Mouse (Mus musculus): Measurements from ENCODE around the gene Hjurp.

The Hjurp gene

DNA sequence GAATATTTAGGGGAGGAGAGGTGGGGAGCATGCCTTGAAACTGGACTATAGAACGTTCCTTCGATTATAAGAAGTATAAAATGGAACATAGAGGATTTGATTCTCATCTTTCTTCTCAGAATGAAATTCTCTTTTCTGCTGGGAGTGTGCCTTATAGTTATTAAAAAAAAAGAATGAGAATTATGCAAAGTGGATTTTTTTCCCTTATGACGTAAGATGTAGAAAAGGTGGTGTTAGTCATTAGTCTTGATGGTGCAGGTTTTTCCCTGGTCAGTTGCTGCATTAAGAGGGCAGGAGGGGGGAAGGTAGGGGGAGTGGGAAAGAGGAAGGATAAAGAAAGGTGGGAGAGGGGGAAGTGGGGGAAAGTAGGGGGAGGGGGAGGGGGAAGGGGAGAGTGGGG lies 4.9 kb upstream of the Hjurp start:
- no peak for DNase-seq (ENCODE audit: low read depth, low spot score)

DNA sequence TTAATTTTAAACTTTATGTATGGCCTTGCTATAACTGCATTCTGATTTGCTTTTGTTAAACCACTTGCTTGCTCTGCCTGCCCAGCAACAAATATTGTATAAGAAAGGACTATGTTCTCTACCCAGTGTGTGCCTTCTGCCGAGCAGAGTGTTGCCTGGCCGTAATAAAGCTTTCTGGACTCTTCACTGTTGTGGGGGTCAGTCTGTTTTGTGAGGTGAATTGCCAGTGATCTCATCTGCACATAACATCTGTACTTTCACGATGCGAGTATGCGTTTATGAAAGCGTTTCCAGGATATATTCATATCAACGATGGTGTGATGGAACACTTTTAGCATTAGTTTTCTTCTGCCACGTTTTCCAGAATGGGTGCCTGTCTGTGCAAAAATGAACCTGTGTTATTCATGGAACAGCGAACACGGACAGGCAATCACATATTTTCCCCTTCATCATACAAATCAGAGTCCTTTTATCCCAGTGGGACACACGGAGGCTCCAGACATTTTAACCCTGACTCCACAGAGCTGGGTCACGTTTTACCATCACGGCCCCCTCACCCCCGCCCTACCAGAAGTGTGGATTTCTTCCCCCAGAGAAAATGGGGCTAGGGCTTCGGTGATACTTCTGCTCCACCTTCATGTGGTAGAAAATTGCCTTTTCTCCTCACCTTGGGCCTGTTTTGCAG lies 2.7 kb upstream of the Hjurp start:
- DNase-seq (ENCODE audit: low read depth, low spot score), result no peak

DNA sequence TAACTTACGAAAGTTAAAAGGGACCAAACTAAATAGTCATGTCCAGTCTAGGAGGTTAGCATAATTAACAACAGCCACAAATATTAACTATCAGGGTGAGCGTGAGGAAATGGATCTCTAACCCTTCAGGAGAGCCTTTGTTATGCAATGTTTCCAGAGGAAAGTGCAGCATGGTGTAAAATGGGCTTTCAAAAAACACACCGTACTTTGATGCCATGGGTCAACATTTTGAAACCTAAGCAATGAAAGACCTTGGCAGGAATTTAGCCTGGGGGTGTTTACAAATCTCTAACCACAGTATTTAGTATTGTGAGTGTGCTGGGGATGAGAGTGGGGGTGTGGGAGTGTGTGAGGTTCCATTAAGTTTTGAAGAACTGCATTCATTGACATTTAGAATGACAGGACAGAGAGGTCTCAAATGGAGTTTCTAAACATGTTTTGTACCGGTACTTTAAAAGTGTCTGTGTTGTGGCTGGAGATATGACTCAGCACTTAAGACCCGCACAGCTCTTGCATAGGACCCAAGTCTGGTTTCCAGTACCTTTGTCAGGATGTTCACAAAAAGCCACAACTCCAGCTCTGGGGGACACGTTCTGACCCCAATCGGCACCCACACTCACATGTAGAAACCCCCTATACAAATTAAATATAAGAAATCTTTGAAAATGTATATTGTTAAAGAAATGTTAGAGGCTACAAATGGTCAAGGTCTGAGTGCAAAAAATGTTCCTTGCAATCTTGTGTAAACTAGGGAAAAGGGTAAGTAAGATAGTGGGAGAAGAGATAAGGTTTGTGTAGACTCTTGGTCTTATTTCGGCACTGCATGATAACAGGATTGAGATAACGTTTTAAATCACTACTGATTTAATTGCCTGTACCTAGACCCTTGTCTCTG lies 1.9 kb upstream of the Hjurp start:
- no peak for DNase-seq (ENCODE audit: low read depth, low spot score)

DNA sequence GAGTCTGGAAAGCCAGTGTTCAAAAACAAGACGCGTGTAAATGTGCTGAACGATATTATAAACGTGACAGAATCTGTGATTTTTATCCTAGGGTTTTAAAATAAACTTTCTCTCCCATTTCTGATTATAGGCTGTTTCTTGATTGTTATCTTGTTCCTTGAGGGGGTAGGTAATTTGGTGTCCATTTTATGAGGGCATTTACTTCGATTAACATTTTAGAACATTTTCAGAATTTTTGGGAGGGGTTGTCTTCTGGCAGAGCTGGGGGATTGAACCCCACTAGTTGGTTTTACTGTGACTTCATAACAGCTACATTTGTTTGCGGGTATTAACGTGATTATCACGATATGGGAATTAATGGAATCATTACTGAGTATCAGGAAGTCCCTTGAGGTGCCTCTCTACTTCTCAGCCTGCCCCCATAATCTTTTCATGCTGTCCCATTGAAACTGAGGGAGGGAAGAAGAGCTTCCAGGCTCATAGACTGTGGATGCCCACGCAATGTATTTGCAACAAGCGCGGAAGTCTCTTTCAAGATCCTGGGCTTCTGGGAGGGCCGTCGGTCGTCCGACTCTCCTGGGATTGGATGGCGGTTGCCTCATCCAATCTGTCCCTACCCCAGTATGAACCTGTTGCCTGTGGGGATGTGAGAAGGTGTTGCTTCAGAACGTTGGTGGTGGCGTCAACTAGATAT lies 532 bp upstream of the Hjurp start:
- DNase-seq (ENCODE audit: low read depth, low spot score), result peak; percentile 55

DNA sequence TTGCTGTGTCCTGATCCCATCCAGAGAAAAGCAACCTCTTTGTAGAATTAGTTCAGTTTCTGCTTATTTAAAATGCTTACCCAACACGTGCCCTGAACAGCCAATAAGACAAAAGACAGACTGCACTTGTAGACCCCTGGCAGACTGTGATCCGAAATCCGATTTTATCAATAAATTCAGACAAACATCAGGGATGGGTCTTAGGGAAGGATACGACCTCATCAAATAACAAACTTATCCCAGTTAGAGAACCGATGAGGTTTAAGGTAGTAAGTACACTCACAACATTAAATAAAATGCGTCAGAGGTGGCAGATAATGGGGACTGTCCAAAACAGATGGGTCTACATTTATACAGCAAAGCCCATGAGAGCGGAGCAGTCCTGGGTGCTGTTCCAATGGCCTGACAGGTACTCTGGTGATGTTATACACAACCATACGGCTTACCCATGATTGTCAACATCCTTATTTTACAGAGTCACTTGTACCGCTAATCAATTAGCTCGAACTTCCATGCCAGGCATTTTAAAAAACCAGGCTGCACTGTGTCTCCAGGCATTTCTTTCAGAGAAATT lies 822 bp downstream of the Hjurp start:
- DNase-seq (ENCODE audit: low read depth, low spot score), result no peak

DNA sequence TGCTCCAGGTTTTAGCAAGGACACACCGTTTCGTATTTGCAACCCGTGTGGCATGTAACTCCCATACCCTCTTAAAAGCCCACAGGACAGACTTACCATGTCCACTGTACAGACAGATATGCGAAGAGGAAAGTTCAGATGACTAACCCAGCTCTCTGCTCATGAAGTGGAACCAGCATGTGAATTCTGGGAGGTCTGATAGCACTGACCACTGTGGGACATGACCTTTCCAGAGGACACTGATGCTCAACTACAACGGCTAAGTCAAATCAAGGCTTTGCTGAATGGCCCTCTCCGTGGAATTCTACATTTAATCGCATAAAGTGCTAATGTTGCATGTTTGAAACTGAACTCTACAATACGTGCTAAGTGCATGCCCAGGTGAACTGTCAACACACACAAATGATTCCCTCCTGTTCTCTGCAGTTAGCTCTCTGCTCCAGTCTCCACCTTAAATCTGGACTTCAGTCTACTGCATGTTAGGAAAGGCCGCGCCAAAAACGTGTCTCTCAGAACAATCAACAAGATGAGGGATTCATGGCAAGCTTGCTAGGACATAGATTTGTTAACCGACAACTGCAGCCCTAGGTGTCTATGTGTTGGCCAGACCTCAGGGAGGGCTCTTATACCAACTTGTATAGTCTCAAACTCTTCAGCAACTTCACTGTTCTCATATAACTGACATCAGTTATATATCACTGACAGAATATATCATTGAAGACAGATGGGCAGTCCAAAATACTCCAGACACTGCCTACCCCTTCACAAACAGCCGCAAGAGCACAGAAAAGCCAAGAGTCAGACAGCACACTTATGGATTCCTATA lies 1.5 kb downstream of the Hjurp start:
- DNase-seq (ENCODE audit: low read depth, low spot score), result no peak

DNA sequence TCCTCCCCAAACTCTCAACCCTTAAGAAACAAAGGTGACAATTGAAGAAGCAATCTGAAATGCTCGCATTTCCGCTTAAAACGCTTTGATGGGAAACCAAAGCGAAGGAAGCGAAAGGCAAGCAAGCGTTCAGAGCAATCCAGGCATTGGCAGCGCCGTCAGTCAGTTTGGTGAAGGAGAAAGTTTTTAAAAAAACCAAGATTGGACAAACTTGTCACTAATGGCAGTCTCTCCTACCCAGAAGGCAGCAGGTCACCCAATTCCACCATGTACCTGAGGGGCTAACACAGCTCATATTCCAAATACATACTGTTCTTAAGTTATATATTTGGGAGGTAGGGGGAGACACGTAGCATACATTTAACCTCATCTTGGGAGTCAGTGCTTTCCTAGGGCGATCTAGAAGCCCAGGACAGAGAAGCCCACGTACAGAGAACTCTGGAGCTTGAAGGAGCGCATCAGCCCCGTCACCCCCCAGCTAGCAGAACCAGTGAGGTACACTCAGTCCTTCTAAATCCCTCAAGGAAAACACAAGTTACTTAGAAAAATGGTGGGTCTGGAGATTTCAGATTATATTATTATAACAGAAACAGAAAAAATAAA lies 2.3 kb downstream of the Hjurp start:
- DNase-seq (ENCODE audit: low read depth, low spot score), result no peak

DNA sequence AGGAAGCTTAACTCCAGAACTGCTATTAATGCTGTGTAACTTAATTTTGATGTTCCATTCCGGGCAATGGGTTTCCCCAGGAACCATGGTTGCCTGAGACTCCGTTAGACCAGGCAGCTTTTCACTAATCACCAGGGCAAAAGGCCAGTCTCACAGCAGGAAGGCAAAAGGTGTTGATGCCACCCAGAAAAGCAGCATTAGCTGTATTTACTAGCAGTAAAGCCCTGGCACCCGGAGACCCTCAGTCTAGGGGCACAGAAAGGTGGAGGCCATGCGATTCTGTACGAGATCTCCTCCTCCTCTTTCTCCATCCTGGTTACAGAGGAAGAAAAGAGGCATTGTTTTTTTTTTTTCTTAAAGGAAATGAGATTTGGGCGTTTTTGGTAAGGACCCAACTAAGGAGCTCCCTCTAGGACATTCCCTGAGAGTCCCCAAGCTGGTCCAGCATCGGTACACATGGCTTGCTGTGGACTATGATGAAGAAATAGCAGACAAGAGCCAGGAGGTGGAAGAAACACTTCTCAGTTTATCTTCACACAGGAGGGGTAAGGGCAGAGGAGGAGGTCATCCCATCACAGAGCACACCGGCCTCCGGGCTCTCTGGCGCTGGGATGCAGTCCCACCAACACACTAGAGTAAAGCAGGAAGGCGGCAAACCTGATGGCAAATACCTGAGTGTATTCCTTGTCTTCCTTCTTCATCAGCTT lies 2.9 kb downstream of the Hjurp start:
- DNase-seq (ENCODE audit: low read depth, low spot score), result no peak

DNA sequence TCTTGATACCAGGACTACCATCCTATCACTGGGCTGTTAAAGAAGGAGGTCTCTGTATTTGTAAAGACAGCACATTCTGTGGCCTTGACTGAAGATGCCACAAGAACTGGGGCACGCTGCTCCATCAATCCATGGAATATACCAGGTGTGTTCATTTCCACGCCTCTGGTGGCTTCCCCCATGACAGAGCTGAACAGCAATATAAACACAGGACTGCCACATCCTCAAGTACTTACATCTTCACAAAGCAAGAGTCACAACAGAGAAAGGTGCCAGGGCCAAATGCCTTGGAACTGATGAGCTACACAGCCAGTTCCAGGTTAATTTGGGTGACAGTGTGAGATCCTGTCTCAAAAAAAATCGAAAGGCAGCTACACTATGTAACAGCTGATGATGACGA lies 3.6 kb downstream of the Hjurp start:
- no peak for DNase-seq (ENCODE audit: low read depth, low spot score)

DNA sequence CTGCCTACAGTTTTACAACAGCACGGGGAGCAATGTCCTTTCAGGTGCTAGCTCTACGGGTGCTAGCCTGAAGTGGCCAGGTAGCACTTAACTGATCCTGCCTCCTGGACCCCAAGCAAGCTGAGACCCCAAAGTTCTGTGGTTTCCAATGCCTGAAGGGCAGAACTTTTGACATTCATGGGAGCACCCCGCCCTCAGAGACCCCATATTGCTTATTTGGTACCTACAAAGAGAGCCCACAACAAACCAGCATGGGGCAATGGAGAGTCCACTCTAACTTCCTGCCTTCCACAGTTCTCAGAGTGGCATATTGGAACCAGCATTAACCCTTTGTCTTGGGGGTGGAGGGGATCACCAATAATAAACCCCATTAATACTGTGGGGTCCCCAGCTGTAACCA lies 4.1 kb downstream of the Hjurp start:
- no peak for DNase-seq (ENCODE audit: low read depth, low spot score)

DNA sequence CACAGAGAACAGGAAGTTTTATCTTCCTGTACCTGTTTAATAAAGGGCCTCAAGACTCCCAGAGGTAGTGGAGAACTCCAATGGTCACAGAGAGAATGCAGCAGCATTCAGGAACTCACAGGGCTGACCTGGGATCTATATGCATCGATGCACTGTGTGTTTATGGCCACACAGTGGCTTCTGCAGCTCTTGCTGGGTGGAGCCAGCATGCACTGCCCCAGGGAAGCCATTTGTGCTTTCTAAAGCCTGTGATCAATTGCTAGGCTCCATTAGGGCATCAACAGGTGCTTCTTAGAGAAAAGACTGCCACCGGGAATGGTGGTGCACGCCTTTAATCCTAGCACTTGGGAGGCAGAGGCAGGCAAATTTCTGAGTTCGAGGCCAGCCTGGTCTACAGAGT lies 4.6 kb downstream of the Hjurp start:
- DNase-seq (ENCODE audit: low read depth, low spot score), result no peak

DNA sequence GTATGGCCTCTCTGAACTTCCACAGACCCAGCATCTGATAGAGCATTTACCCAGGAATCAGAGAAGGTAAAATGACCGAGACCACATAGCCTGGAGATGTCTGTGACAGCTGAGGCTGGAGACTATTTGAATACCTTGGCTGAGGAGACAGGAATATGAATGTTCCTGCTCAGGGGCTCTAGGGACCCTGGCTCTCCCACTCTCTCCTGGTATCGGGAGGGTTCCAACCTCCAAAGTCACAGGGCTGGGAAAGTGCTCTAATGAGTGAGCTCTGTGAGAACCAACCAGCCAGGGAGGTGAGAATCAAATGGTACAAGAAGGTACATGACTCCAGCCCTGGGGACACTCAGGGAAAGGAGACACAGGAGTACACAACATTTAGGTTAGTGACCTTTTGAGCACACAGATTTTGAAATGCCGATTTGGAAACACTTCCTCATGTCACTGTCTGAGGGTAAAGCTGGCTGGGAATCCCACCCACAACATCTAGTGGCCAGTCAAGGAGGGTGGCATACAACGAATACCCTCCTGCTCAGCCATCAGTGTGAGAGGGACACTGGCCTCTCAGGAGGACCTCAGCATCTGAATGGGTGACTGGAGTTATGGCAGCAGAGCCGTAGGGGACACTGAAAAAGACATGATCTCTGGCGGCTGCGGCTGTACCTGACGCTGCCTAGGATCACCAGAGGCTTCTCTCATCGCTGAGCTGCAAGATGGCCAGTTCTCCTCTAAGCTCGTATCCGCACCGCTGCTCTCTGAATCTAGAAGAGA lies 7.7 kb downstream of the Hjurp start:
- no peak for DNase-seq (ENCODE audit: low read depth, low spot score)

DNA sequence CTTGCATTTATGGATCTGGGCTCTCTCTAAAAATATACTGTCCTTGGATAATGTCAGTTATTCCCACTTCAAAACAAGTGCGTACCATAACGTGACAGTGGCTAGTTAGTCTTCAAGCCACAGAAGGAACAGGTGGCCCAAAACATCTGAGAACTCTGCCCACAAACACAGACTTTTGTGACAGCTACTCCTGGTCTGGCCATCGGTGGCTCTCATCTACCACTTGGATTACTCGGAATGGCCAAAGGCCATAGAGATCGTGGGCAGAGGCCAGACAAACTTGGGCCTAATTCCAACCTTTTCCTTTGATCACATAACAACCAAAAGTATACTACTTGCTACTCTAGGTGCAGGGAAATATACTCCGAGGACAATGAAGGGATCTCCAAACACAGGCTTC lies 9.4 kb downstream of the Hjurp start:
- no peak for DNase-seq (ENCODE audit: low read depth, low spot score)

DNA sequence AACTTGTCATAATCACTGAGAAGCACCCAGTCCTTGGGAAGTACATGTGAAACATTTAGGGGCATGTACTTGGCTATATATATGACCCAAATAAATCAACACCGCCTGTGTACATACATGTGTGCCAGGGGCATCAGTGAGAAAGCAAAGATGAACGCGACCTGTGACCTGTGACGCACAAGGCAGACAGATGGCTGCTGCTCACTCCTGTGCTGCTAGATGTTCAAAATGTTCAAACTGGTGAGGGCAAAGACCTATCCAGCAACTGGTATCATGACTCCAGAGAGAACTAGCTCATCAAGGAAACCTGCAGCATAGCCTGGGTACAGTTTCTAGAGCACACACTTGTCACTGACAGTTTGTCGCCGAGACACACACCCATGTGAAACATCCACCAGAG lies 9.9 kb downstream of the Hjurp start:
- DNase-seq (ENCODE audit: low read depth, low spot score), result no peak

DNA sequence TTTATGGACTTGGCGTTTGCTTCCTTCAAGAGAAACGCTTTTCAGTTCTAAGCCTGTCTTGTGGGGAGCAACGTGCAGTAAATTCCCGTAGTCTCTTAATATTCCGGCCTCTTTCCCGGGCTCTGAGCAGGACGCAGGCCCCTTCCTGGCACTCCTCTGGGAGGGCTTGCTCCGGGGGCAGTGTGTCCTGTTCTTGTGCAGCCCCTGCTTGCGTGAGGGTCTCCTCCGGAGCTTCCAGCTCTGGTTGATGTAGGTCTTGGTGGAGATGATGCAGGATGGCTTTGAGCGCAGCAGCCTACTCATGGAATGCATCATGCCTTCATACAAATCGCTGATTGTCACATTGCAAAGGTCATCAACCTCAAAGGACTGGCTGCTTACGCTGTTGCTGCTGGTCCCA lies 11.3 kb downstream of the Hjurp start:
- no peak for DNase-seq (ENCODE audit: low read depth, low spot score)

DNA sequence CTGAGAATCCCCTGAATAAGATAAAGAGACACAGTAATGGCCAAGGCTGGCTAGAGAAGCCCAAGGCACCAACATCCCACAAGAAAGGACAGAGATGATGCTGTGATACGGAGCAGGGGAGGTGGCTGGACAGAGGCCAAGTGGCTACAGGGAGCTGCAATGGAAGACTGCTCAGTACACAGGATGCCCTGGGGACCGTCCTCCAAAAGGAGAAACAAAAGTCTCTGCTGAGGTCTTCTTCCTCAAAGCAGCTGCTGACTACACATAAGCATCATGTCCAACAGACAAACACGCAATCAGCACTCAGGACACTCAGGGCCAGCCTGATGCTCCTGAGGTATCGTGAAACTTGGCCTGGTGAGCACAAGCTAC lies 12.6 kb downstream of the Hjurp start:
- no peak for DNase-seq (ENCODE audit: low read depth, low spot score)

DNA sequence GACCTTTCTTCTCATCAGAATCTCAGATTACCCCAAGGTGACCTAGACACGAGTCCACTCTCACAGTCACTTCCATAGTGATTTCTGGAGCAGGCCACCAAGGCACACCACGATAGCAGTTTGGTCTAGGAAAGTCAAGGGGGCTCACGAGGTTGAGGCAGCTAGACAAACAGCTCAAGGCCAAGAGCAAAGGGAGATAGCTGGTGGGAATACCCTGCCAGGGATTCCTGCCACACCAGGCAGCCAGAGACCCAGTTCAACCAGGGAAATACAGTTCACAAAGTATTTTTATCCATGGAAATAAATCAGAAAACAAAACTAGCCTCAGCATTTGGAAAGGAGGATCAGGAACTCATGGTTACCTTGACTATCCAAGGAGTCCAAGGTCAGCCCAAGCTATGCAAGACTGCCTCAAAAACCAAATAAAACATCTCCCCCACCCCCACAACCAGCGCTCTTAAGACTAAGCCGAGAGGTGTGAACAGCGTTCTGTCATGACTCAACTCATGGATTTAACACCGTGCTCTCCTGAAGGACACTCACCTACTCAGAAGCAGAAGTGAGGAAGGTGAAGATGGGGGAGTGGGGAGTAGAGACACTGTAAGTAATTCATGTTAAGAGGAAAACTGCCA lies 13.1 kb downstream of the Hjurp start:
- no peak for DNase-seq (ENCODE audit: low read depth, low spot score)

DNA sequence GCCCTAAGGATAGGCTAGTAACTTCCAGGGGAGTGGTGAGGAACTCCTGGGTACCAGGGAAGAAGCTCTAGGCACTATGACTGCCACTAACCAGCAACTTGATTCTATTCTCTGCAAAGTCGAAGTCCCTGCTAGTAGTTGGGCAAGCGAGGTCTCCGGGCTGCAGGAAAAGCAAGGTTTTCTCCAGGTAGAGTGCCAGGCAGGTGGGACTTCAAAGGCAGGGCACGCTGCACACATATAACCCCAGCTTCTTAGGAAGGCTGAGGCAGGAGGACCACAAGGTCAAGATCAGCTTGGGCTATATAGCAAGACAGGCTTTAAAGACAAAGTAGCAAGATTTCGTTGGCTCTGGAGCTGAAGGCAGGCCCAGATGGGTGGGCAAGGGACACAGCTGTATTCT lies 13.7 kb downstream of the Hjurp start:
- no peak for DNase-seq (ENCODE audit: low read depth, low spot score)

DNA sequence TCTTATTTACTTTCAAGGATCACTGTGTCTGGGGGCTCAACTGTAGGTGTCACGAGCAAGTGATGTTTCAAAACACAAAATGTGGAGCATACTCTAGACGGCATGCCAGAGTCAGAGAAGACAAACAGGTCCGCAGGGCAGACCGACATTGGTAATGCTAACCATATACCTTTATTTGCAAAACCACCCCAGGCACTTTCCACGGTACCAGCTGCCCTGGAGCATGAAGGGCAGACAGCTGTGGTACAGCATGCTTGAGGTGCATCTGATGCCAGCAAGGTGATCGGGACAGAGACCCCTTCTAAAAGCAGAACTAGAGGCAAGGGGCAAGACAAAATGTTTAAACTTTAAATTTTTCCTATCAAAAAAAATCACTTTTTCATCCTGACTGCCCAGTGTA lies 14.5 kb downstream of the Hjurp start:
- DNase-seq (ENCODE audit: low read depth, low spot score), result no peak
